23 mouse cellular contexts compared by ENCODE assay signal in the genomic region with DNA sequence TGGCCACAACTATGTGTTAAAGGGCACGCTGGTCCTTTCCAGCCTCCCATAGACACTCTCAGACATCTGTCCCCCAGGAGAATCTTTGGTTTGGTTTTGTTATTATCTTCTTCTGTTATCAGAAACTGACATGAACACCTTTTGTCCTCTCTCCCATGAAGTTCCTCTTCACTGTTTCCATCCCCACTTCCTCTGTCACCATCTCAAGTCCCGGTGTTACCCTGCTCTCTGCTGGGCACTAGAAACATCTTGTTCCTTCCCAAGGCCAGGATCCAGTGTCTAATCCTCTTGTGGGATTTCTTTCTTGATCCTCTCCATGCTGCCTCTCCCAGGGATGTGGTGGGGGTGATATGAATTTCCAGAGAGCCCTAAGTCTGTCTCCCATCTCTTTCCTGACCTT. TPM values are rescaled to one million over a fixed set of nuclear protein-coding genes. Genes with fewer than 3 reads are reported as not detected.
DNase-seq lines count a peak whose midpoint lies in the region; ATAC-seq and TF ChIP-seq lines count a peak whose summit lies in the region.
"Had no signal": no experiment of that assay in that cellular context is flagged by ENCODE, and none has a peak within 500 bp of the region (broad histone marks: within the 10 kb centered on the region; RNA-seq: fewer than 3 reads in every experiment).

No protein-coding gene starts in this region.

- TF ChIP-seq EP300 in liver, postnatal 0 days (IDR thresholded peaks at IDR 0.05; ENCODE audit: low read depth): no peak
- TF ChIP-seq EP300 in CH12.LX (IDR thresholded peaks at IDR 0.05; ENCODE audit: low read length): peak; percentile 78

- WGBS in liver, postnatal 0 days (ENCODE audit: insufficient replicate concordance): 52% methylated on average over 2 of the region's 2 CpGs
- WGBS in liver, embryonic 11.5 days: 62% methylated on average over 2 of the region's 2 CpGs

- H3K4me2 ChIP-seq in liver, postnatal 0 days (ENCODE audit: low read depth, low read length): no peak overlapping the region
- H3K4me2 ChIP-seq in liver, embryonic 11.5 days: no peak overlapping the region
- no peak overlapping the region for H3K4me2 ChIP-seq in CH12.LX (ENCODE audit: insufficient read depth, low read depth, poor library complexity, severe bottlenecking)
- H3K4me2 ChIP-seq: embryonic facial prominence, embryonic 12.5 days; forebrain, embryonic 13.5 days; forebrain, embryonic 15.5 days had no signal

- TF ChIP-seq RAD21 in CH12.LX (IDR thresholded peaks at IDR 0.05; ENCODE audit: low read depth, low read length): peak; percentile 88

- no peak overlapping the region for H3K27ac ChIP-seq in liver, postnatal 0 days (ENCODE audit: low read depth)
- no peak overlapping the region for H3K27ac ChIP-seq in liver, embryonic 11.5 days (ENCODE audit: low read depth, low read length)
- H3K27ac ChIP-seq in CH12.LX (ENCODE audit: insufficient read depth, low read depth): no peak overlapping the region
- H3K27ac ChIP-seq: embryonic facial prominence, embryonic 10.5 days; embryonic facial prominence, embryonic 12.5 days; forebrain, embryonic 13.5 days; forebrain, embryonic 15.5 days had no signal

- no peaks in the 10 kb centered on the region for H3K4me1 ChIP-seq in liver, postnatal 0 days (ENCODE audit: insufficient read depth)
- H3K4me1 ChIP-seq in liver, embryonic 11.5 days (replicated peaks; ENCODE audit: control insufficient read depth, insufficient read depth, low read length): no peaks in the 10 kb centered on the region
- H3K4me1 ChIP-seq in CH12.LX (ENCODE audit: control insufficient read depth in 1 of 2, insufficient read depth in 2 of 2): peaks cover 11 to 33% of the 10 kb centered on the region in 2 experiments
- H3K4me1 ChIP-seq: forebrain, embryonic 13.5 days; forebrain, embryonic 15.5 days had no signal

- H3K27me3 ChIP-seq in liver, postnatal 0 days (ENCODE audit: insufficient read depth, low read length): no peaks in the 10 kb centered on the region
- no peaks in the 10 kb centered on the region for H3K27me3 ChIP-seq in liver, embryonic 11.5 days (replicated peaks; ENCODE audit: control insufficient read depth, insufficient read depth, low read length)
- no peaks in the 10 kb centered on the region for H3K27me3 ChIP-seq in CH12.LX (replicated peaks)
- H3K27me3 ChIP-seq: embryonic facial prominence, embryonic 12.5 days; forebrain, embryonic 13.5 days; forebrain, embryonic 15.5 days had no signal

- intact Hi-C loops in left cerebral cortex, postnatal 4 days (cut with DNase I): no loop called here

- dilution Hi-C loops in CH12.LX (cut with MboI; ENCODE audit: extremely low pct_ligation_motif_present, extremely low pct_unique_long_range_greater_than_20kb, low sequenced_read_pairs): no loop called here

- in situ Hi-C loops in CH12.LX (cut with MboI; ENCODE audit: low pct_ligation_motif_present, low pct_unique_long_range_greater_than_20kb, low sequenced_read_pairs): loop anchor here (10.0 kb wide), 1 partner anchor 375 kb away; no protein-coding TSS in a partner anchor

- no peak for TF ChIP-seq POLR2A in CH12.LX (IDR thresholded peaks at IDR 0.05; ENCODE audit: low read depth, low read length)

- no peak overlapping the region for H3K9ac ChIP-seq in liver, postnatal 0 days (replicated peaks)
- no peak overlapping the region for H3K9ac ChIP-seq in liver, embryonic 11.5 days (ENCODE audit: low read depth, low read length)
- H3K9ac ChIP-seq in CH12.LX (ENCODE audit: insufficient read depth, low read depth): no peak overlapping the region
- H3K9ac ChIP-seq: embryonic facial prominence, embryonic 12.5 days; forebrain, embryonic 13.5 days; forebrain, embryonic 15.5 days; forebrain, postnatal 0 days had no signal

- no peaks in the 10 kb centered on the region for H3K9me3 ChIP-seq in liver, postnatal 0 days (ENCODE audit: low read length)
- H3K9me3 ChIP-seq in liver, embryonic 11.5 days (ENCODE audit: control insufficient read depth, low read length): no peaks in the 10 kb centered on the region
- H3K9me3 ChIP-seq in CH12.LX (replicated peaks; ENCODE audit: low read length): no peaks in the 10 kb centered on the region
- H3K9me3 ChIP-seq: embryonic facial prominence, embryonic 10.5 days; embryonic facial prominence, embryonic 12.5 days; forebrain, embryonic 13.5 days; forebrain, embryonic 15.5 days had no signal

- TF ChIP-seq CTCF in liver, postnatal 0 days (IDR thresholded peaks at IDR 0.05; ENCODE audit: low read depth): 0 out of 2 replicates have a peak, but pooled peaks have one; percentile 11
- TF ChIP-seq CTCF in CH12.LX (conservative IDR thresholded peaks at IDR 0.05 in 1 of 2, IDR thresholded peaks at IDR 0.05 in 1 of 2; ENCODE audit: low read depth in 2 of 2, low read length in 2 of 2): peak in 1 of 2 experiments; percentile 80; a peak in 2 of 4 replicates

- H3K4me3 ChIP-seq in liver, postnatal 0 days (ENCODE audit: low read depth, low read length): no peak overlapping the region
- no peak overlapping the region for H3K4me3 ChIP-seq in liver, embryonic 11.5 days (ENCODE audit: low read depth, low read length)
- no peak overlapping the region for H3K4me3 ChIP-seq in CH12.LX (replicated peaks in 1 of 3; ENCODE audit: low read depth in 2 of 3, low read length in 2 of 3, poor library complexity in 1 of 3)
- H3K4me3 ChIP-seq: embryonic facial prominence, embryonic 10.5 days; embryonic facial prominence, embryonic 12.5 days; forebrain, embryonic 13.5 days; forebrain, embryonic 15.5 days had no signal

- no peaks in the 10 kb centered on the region for H3K79me2 ChIP-seq in CH12.LX (replicated peaks; ENCODE audit: control insufficient read depth, extremely low read depth, insufficient read depth, poor library complexity, severe bottlenecking)

- no peak for DNase-seq in liver, postnatal 0 days
- DNase-seq in liver, embryonic 11.5 days (ENCODE audit: low spot score): no peak
- DNase-seq in CH12.LX (ENCODE audit: extremely low read depth): peak; percentile 48
- DNase-seq in left cerebral cortex, postnatal 4 days: no peak
- no peak for DNase-seq in right cerebral cortex, postnatal 25 days
- no peak for DNase-seq in testis, postnatal 10 days (ENCODE audit: low spot score)
- DNase-seq: adrenal gland, adult 2 months; adrenal gland, postnatal 10 days; adrenal gland, postnatal 25 days; B cell, adult 2 months; cerebellum, adult 11-12 months; cerebellum, adult 2 months; cerebellum, adult 9-10 months; cerebellum, postnatal 10 days; cerebellum, postnatal 25 days; forebrain, postnatal 0 days had no signal

- ATAC-seq in liver, postnatal 0 days: no peak
- no peak for ATAC-seq in liver, embryonic 11.5 days (replicated peaks; ENCODE audit: low FRiP score)
- ATAC-seq in megakaryocyte progenitor cell, adult 5-6 weeks (replicated peaks; ENCODE audit: poor library complexity): 0 out of 2 replicates have a peak, but pooled peaks have one; percentile 23
- ATAC-seq: CD4-positive, CD25-positive, alpha-beta regulatory T cell, adult 4 months; forebrain, embryonic 13.5 days; forebrain, embryonic 15.5 days; forebrain, postnatal 0 days had no signal

- no peaks in the 10 kb centered on the region for H3K36me3 ChIP-seq in liver, postnatal 0 days (replicated peaks; ENCODE audit: insufficient read depth, low read length)
- H3K36me3 ChIP-seq in liver, embryonic 11.5 days (ENCODE audit: control insufficient read depth, insufficient read depth, low read length): no peaks in the 10 kb centered on the region
- no peaks in the 10 kb centered on the region for H3K36me3 ChIP-seq in CH12.LX (replicated peaks in 1 of 2; ENCODE audit: control insufficient read depth in 1 of 2, insufficient read depth in 1 of 2, low read length in 1 of 2)
- H3K36me3 ChIP-seq: embryonic facial prominence, embryonic 10.5 days; embryonic facial prominence, embryonic 12.5 days; forebrain, embryonic 15.5 days had no signal

TF ChIP-seq in CH12.LX, 34 proteins besides CTCF, POLR2A, EP300 and RAD21 (continues in another document):
- TF ChIP-seq IRF4 (IDR thresholded peaks at IDR 0.05; ENCODE audit: low read depth, low read length) (peak; percentile 83), JUN (IDR thresholded peaks at IDR 0.05; ENCODE audit: insufficient read depth, low read depth, low read length) (0 out of 2 replicates have a peak, but pooled peaks have one; percentile 11), E2F4 (IDR thresholded peaks at IDR 0.05; ENCODE audit: insufficient replicate concordance, low read depth, low read length) (no peak), GABPA (IDR thresholded peaks at IDR 0.05; ENCODE audit: insufficient replicate concordance, low read depth, low read length) (no peak), RCOR1 (conservative IDR thresholded peaks at IDR 0.05; ENCODE audit: low read depth, low read length) (no peak), NRF1 (IDR thresholded peaks at IDR 0.05; ENCODE audit: low read depth, low read length) (no peak), ETS1 (conservative IDR thresholded peaks at IDR 0.05; ENCODE audit: low read depth, low read length) (no peak), MEF2A (IDR thresholded peaks at IDR 0.05; ENCODE audit: borderline replicate concordance, low read depth, low read length) (peak; percentile 45; the same call in 1 of the 2 replicates), SMC3 (IDR thresholded peaks at IDR 0.05; ENCODE audit: low read depth, low read length) (peak; percentile 90), PAX5 (IDR thresholded peaks at IDR 0.05; ENCODE audit: low read length) (no peak), ZNF384 (IDR thresholded peaks at IDR 0.05; ENCODE audit: low read depth, low read length) (no peak), TBP (conservative IDR thresholded peaks at IDR 0.05; ENCODE audit: low read depth, low read length) (no peak), MAX (IDR thresholded peaks at IDR 0.05; ENCODE audit: low read length) (no peak), KAT2A (IDR thresholded peaks at IDR 0.05; ENCODE audit: insufficient replicate concordance, low read length) (no peak), BHLHE40 (IDR thresholded peaks at IDR 0.05; ENCODE audit: low read depth, low read length) (0 out of 2 replicates have a peak, but pooled peaks have one; percentile 25), USF2 (conservative IDR thresholded peaks at IDR 0.05; ENCODE audit: low read depth, low read length) (no peak), JUND (conservative IDR thresholded peaks at IDR 0.05; ENCODE audit: low read depth, low read length) (no peak), ZC3H11A (IDR thresholded peaks at IDR 0.05; ENCODE audit: low read depth, low read length) (peak; percentile 79), CHD1 (IDR thresholded peaks at IDR 0.05; ENCODE audit: low read depth, low read length) (no peak)

RNA-seq across cellular contexts. Expression of a gene that starts 32.6 kb away (rescaled TPM):
- 0.93 and 1.1 TPM in 2 replicates for polyA plus RNA-seq in liver, postnatal 0 days (2015; fragmentation: Nextera tagmentation; extraction: Ambion mirVana)
- 0.86 and 1.2 TPM in 2 replicates for polyA plus RNA-seq in liver, embryonic 11.5 days (2014; fragmentation: Nextera tagmentation; extraction: Ambion mirVana)
- total RNA-seq in CH12.LX (2012; rRNA removed) (7.2 and 9.2 TPM in 2 replicates), CH12.LX (2014; rRNA removed) (2.3 and 3.0 TPM in 2 replicates)
- polyA plus RNA-seq in CH12.LX (2012; ENCODE audit: insufficient read length, low read depth): 2.0 TPM in 2 replicates
- 13.5 and 18.8 TPM in 2 replicates for total RNA-seq in megakaryocyte progenitor cell, adult 5-6 weeks (2015)
- 13.9 and 14.0 TPM in 2 replicates for total RNA-seq in megakaryocyte progenitor cell, adult 5-6 weeks (2017)
- 10 to 100 TPM; 18.9 to 21.5 TPM for total RNA-seq in left cerebral cortex, postnatal 4 days (2021)
- total RNA-seq: MEL had no signal
